Mouse (Mus musculus): Measurements from ENCODE around the gene Tspan15.

DNA sequence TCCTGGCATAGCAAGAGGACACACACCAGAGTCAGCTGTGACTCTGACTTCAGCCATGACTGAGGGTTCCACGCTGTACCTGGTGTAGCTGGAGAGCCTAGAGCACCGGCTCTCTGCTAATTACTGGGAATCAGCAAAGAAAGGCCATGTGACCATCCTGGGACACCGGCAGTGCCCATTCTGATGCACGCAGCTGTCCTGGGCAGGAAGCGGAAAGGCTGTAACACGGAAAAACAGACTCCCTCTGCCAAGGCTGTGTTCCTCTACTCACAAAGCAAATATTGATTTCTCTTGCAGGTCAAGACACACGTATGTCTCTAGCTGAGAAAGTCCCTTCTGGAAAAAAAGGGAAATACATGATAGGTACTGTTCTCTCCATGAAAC is 12.3 kb downstream of the Tspan15 start:
- TF ChIP-seq CTCF (IDR thresholded peaks at IDR 0.05; ENCODE audit: low read depth, low read length) (no peak), POLR2AphosphoS5 (IDR thresholded peaks at IDR 0.05; ENCODE audit: insufficient replicate concordance, low read depth, low read length) (no peak), TAL1 (conservative IDR thresholded peaks at IDR 0.05; ENCODE audit: low read depth, low read length) (no peak), GATA1 (IDR thresholded peaks at IDR 0.05; ENCODE audit: borderline replicate concordance, low read length) (no peak), GATA2 (IDR thresholded peaks at IDR 0.05; ENCODE audit: borderline replicate concordance, low read depth, low read length) (no peak)
